Mouse (Mus musculus): ENCODE data around the gene Ttc27. TPM values are rescaled to one million over a fixed set of nuclear protein-coding genes. Genes with fewer than 3 reads are reported as not detected.

Gene Ttc27
- total RNA-seq, 2 experiments from 2014 or later: 18.5 to 18.6 TPM

- no peak for DNase-seq (ENCODE audit: low spot score in 2 of 2)
Measured at GRCm38 (mm10) chr17:74751026-74751425, 33.5 kb downstream of the Ttc27 start.

- DNase-seq (ENCODE audit: low spot score in 2 of 2): no peak
Measured at GRCm38 (mm10) chr17:74752906-74753627, 35.5 kb downstream of the Ttc27 start.

- DNase-seq (ENCODE audit: low spot score in 2 of 2): no peak
Measured at GRCm38 (mm10) chr17:74753628-74754104, 36.1 kb downstream of the Ttc27 start.

GRCm38 (mm10) chr17:74754369-74755118 is 37.0 kb downstream of the Ttc27 start:
- DNase-seq (ENCODE audit: low spot score in 2 of 2): no peak

GRCm38 (mm10) chr17:74769390-74769811 is 51.9 kb downstream of the Ttc27 start:
- no peak for DNase-seq (ENCODE audit: low spot score in 2 of 2)

- DNase-seq (ENCODE audit: low spot score in 2 of 2): no peak
Measured at GRCm38 (mm10) chr17:74772364-74772763, 54.8 kb downstream of the Ttc27 start.

- no peak for DNase-seq (ENCODE audit: low spot score in 2 of 2)
Measured at GRCm38 (mm10) chr17:74773556-74773955, 56.0 kb downstream of the Ttc27 start.

GRCm38 (mm10) chr17:74780133-74780532 is 62.6 kb downstream of the Ttc27 start:
- no peak for DNase-seq (ENCODE audit: low spot score in 2 of 2)

GRCm38 (mm10) chr17:74780627-74781026 is 63.1 kb downstream of the Ttc27 start:
- no peak for DNase-seq (ENCODE audit: low spot score in 2 of 2)

- no peak for DNase-seq (ENCODE audit: low spot score in 2 of 2)
Measured at GRCm38 (mm10) chr17:74781911-74782310, 64.4 kb downstream of the Ttc27 start.

GRCm38 (mm10) chr17:74785586-74785985 is 68.1 kb downstream of the Ttc27 start:
- DNase-seq (ENCODE audit: low spot score in 2 of 2): no peak

GRCm38 (mm10) chr17:74786198-74786734 is 68.7 kb downstream of the Ttc27 start:
- no peak for DNase-seq (ENCODE audit: low spot score in 2 of 2)

GRCm38 (mm10) chr17:74796023-74796699 is 78.6 kb downstream of the Ttc27 start:
- DNase-seq (ENCODE audit: low spot score in 2 of 2): no peak

GRCm38 (mm10) chr17:74799865-74800264 is 82.3 kb downstream of the Ttc27 start:
- DNase-seq (ENCODE audit: low spot score in 2 of 2): no peak

- DNase-seq (ENCODE audit: low spot score in 2 of 2): no peak
Measured at GRCm38 (mm10) chr17:74802765-74803164, 85.2 kb downstream of the Ttc27 start.

- no peak for DNase-seq (ENCODE audit: low spot score in 2 of 2)
Measured at GRCm38 (mm10) chr17:74803835-74804234, 86.3 kb downstream of the Ttc27 start.

- DNase-seq (ENCODE audit: low spot score in 2 of 2): no peak
Measured at GRCm38 (mm10) chr17:74804321-74804930, 86.9 kb downstream of the Ttc27 start.

GRCm38 (mm10) chr17:74807509-74808248 is 90.1 kb downstream of the Ttc27 start:
- DNase-seq (ENCODE audit: low spot score in 2 of 2): no peak

- DNase-seq (ENCODE audit: low spot score in 2 of 2): no peak
Measured at GRCm38 (mm10) chr17:74808330-74808729, 90.8 kb downstream of the Ttc27 start.

- DNase-seq (ENCODE audit: low spot score in 2 of 2): no peak
Measured at GRCm38 (mm10) chr17:74808901-74809300, 91.4 kb downstream of the Ttc27 start.
